Mouse (Mus musculus) stomach, embryonic 14.5 days (tissue): ENCODE results near the gene Tgfbr2. TPM values are rescaled to one million over a fixed set of nuclear protein-coding genes. Genes with fewer than 3 reads are reported as not detected.

Source experiments
- ATAC-seq: fragments of 200-750 bp; cut with Nextera tagmentation; 2 replicates; pipeline ENCODE4 v1.8.0; 2017; ENCODE audit warnings: low read depth, moderate TSS enrichment; ENCODE audit not compliant: insufficient number of reproducible peaks, insufficient read depth, low FRiP score
- H3K27ac ChIP-seq: fragments of 300-500 bp; sonication (generic); 2 replicates; pipeline ENCODE4 v1.5.1; 2014; ENCODE audit warnings: mild to moderate bottlenecking, low read length, moderate library complexity, mixed read lengths
- H3K27me3 ChIP-seq: fragments of 300-500 bp; sonication (generic); 2 replicates; pipeline ENCODE4 v1.6.1; 2014; ENCODE audit warnings: low read length, control low read depth, mixed read lengths; ENCODE audit not compliant: control insufficient read depth, insufficient read depth
- H3K36me3 ChIP-seq: fragments of 300-500 bp; sonication (generic); 2 replicates; pipeline ENCODE4 v1.6.1; 2014; ENCODE audit warnings: mild to moderate bottlenecking, control low read depth, low read length, moderate library complexity, mixed read lengths; ENCODE audit not compliant: control insufficient read depth, insufficient read depth
- H3K4me1 ChIP-seq: fragments of 300-500 bp; sonication (generic); 2 replicates; pipeline ENCODE4 v1.6.1; 2014; ENCODE audit warnings: low read length, control low read depth, mixed read lengths; ENCODE audit not compliant: control insufficient read depth, insufficient read depth
- H3K4me2 ChIP-seq: fragments of 300-500 bp; sonication (generic); replicated peaks from 2 replicates; pipeline ENCODE4 v1.6.1; 2014; ENCODE audit warnings: low read depth, low read length, control low read depth
- H3K4me3 ChIP-seq: fragments of 300-500 bp; sonication (generic); 2 replicates; pipeline ENCODE4 v1.5.1; 2014; ENCODE audit warnings: low read depth, low read length, control low read depth
- H3K9ac ChIP-seq: fragments of 300-500 bp; sonication (generic); replicated peaks from 2 replicates; pipeline ENCODE4 v1.6.1; 2014; ENCODE audit warnings: low read depth, mild to moderate bottlenecking, control low read depth, low read length, moderate library complexity, mixed read lengths
- H3K9me3 ChIP-seq: fragments of 300-500 bp; sonication (generic); 2 replicates; pipeline ENCODE4 v1.6.1; 2016; ENCODE audit warnings: low read depth, low read length, control low read depth; ENCODE audit not compliant: control insufficient read depth
- WGBS: fragments of 180-500 bp; shearing (Covaris S2); extraction: QIAGEN DNeasy Blood & Tissue Kit; methylation state at CpG from one replicate; pipeline ENCODE4 v1.1.7; 2014; 5-methylcytosine and 5-hydroxymethylcytosine counted together
- polyA plus RNA-seq: library from polyadenylated mRNA; unstranded; fragments of >200 nt; fragmentation: Nextera tagmentation; extraction: Ambion mirVana; gene quantifications from 2 replicates; pipeline ENCODE4 v1.2.1, GENCODE M21; 2014

Gene Tgfbr2
- polyA plus RNA-seq, 1 experiment from 2014 or later = 36.9 TPM

- no peak overlapping the region for H3K4me3 ChIP-seq
- no peak overlapping the region for H3K4me2 ChIP-seq
- ATAC-seq = no peak
- WGBS = 92% methylated on average over 6 of the region's 6 CpGs
- peaks cover 3% of the 10 kb centered on the region for H3K4me1 ChIP-seq
- H3K9ac ChIP-seq = no peak overlapping the region
- H3K9me3 ChIP-seq = no peaks in the 10 kb centered on the region
- H3K27ac ChIP-seq = no peak overlapping the region
- H3K36me3 ChIP-seq = no peaks in the 10 kb centered on the region
- H3K27me3 ChIP-seq = no peaks in the 10 kb centered on the region
Observed at GRCm38 (mm10) chr9:116140422-116140821, 34.7 kb downstream of the Tgfbr2 start.

- no peak overlapping the region for H3K4me2 ChIP-seq
- H3K4me1 ChIP-seq = peaks cover 2% of the 10 kb centered on the region; the same call in 1 of the 2 replicates
- no peak for ATAC-seq
- no peaks in the 10 kb centered on the region for H3K36me3 ChIP-seq
- no peak overlapping the region for H3K4me3 ChIP-seq
- 76% methylated on average over 7 of the region's 7 CpGs for WGBS
- H3K9me3 ChIP-seq = no peaks in the 10 kb centered on the region
- H3K27ac ChIP-seq = no peak overlapping the region
- H3K9ac ChIP-seq = no peak overlapping the region
- H3K27me3 ChIP-seq = no peaks in the 10 kb centered on the region
Observed at GRCm38 (mm10) chr9:116139549-116139948, 35.6 kb downstream of the Tgfbr2 start.

- no peak for ATAC-seq
- H3K36me3 ChIP-seq = no peaks in the 10 kb centered on the region
- no peak overlapping the region for H3K4me2 ChIP-seq
- H3K27ac ChIP-seq = no peak overlapping the region
- H3K27me3 ChIP-seq = no peaks in the 10 kb centered on the region
- H3K4me1 ChIP-seq = no peaks in the 10 kb centered on the region; the same call in 1 of the 2 replicates
- no peak overlapping the region for H3K4me3 ChIP-seq
- no peak overlapping the region for H3K9ac ChIP-seq
- WGBS = 68% methylated on average over 11 of the region's 11 CpGs
- no peaks in the 10 kb centered on the region for H3K9me3 ChIP-seq
Observed at GRCm38 (mm10) chr9:116138595-116139134, 36.5 kb downstream of the Tgfbr2 start.

GRCm38 (mm10) chr9:116137645-116138044 lies 37.5 kb downstream of the Tgfbr2 start:
- H3K9me3 ChIP-seq = no peaks in the 10 kb centered on the region
- no peaks in the 10 kb centered on the region for H3K36me3 ChIP-seq
- no peak overlapping the region for H3K27ac ChIP-seq
- ATAC-seq = no peak
- no peaks in the 10 kb centered on the region; the same call in 1 of the 2 replicates for H3K4me1 ChIP-seq
- H3K4me3 ChIP-seq = no peak overlapping the region
- no peaks in the 10 kb centered on the region for H3K27me3 ChIP-seq
- H3K4me2 ChIP-seq = no peak overlapping the region
- 79% methylated on average over 3 of the region's 3 CpGs for WGBS
- no peak overlapping the region for H3K9ac ChIP-seq

GRCm38 (mm10) chr9:116136811-116137210 lies 38.3 kb downstream of the Tgfbr2 start:
- Histone ChIP-seq H3K27ac (no peak overlapping the region), H3K9ac (no peak overlapping the region), H3K4me3 (no peak overlapping the region), H3K36me3 (no peaks in the 10 kb centered on the region), H3K9me3 (no peaks in the 10 kb centered on the region), H3K4me2 (no peak overlapping the region), H3K4me1 (no peaks in the 10 kb centered on the region; the same call in 1 of the 2 replicates), H3K27me3 (no peaks in the 10 kb centered on the region)
- 65% methylated on average over 5 of the region's 5 CpGs for WGBS
- ATAC-seq = no peak

- no peak for ATAC-seq
- Histone ChIP-seq H3K4me2 (no peak overlapping the region), H3K27ac (no peak overlapping the region), H3K9me3 (no peaks in the 10 kb centered on the region), H3K4me1 (no peaks in the 10 kb centered on the region; the same call in 1 of the 2 replicates), H3K4me3 (no peak overlapping the region), H3K27me3 (no peaks in the 10 kb centered on the region), H3K36me3 (peaks cover 4% of the 10 kb centered on the region; the same call in 1 of the 2 replicates), H3K9ac (no peak overlapping the region)
- WGBS = 67% methylated on average over 6 of the region's 6 CpGs
Observed at GRCm38 (mm10) chr9:116136146-116136545, 39.0 kb downstream of the Tgfbr2 start.

- Histone ChIP-seq H3K27ac (no peak overlapping the region), H3K4me3 (no peak overlapping the region), H3K4me2 (no peak overlapping the region), H3K9me3 (no peaks in the 10 kb centered on the region), H3K4me1 (no peaks in the 10 kb centered on the region; the same call in 1 of the 2 replicates), H3K9ac (no peak overlapping the region), H3K36me3 (peaks cover 21% of the 10 kb centered on the region; the same call in 1 of the 2 replicates), H3K27me3 (no peaks in the 10 kb centered on the region)
- WGBS = 95% methylated on average over 2 of the region's 2 CpGs
- ATAC-seq = no peak
Observed at GRCm38 (mm10) chr9:116134488-116134887, 40.7 kb downstream of the Tgfbr2 start.

- H3K4me1 ChIP-seq = no peaks in the 10 kb centered on the region; the same call in 1 of the 2 replicates
- no peak overlapping the region for H3K27ac ChIP-seq
- no peak overlapping the region for H3K4me3 ChIP-seq
- peaks cover 28% of the 10 kb centered on the region; the same call in 1 of the 2 replicates for H3K36me3 ChIP-seq
- no peaks in the 10 kb centered on the region for H3K27me3 ChIP-seq
- no peaks in the 10 kb centered on the region for H3K9me3 ChIP-seq
- ATAC-seq = no peak
- H3K9ac ChIP-seq = no peak overlapping the region
- no peak overlapping the region for H3K4me2 ChIP-seq
- WGBS = 68% methylated on average over 6 of the region's 6 CpGs
Observed at GRCm38 (mm10) chr9:116133312-116133980, 41.7 kb downstream of the Tgfbr2 start.
